Mouse (Mus musculus) thymus, adult 2 months (tissue): ENCODE measurements around the gene Neb.

Experiments
- CTCF ChIP-seq: fragments of 200-500 bp; IDR thresholded peaks from 2 replicates; pipeline ENCODE4 v1.5.1; 2012; ENCODE audit warnings: mild to moderate bottlenecking, control low read depth, low read length, moderate library complexity, borderline replicate concordance; ENCODE audit not compliant: control insufficient read depth, poor library complexity, insufficient read depth; ENCODE audit errors: extremely low read depth
- POLR2A ChIP-seq: fragments of 200-500 bp; IDR thresholded peaks from 2 replicates; pipeline ENCODE4 v1.6.1; 2012; ENCODE audit warnings: mild to moderate bottlenecking, low read length, control low read depth, moderate library complexity; ENCODE audit not compliant: control insufficient read depth, poor library complexity, insufficient read depth; ENCODE audit errors: extremely low read depth

DNA sequence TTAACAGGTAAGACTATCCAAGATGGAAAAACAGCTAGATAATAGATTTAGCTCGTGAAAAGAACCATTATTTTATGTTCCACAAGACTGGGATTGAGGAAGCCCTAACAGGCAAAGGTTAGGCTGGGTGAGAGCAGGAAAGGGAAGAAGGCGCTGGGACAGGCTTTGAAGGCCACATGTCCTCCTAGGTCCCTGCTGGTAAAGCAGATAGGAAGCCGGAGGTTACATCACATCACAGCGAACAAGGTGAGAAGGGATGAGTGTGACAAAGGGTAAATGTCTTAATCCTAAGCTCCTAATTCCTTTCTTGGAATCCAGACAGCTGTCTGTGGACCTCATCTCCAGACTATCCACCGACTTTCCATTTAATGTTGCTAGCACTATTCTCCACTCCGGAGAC, 41.0 kb upstream of the Neb start:
- TF ChIP-seq POLR2A (no peak), CTCF (no peak)
